Mouse (Mus musculus) embryonic facial prominence, embryonic 14.5 days (tissue): ENCODE measurements around the gene Rhob. TPM values are rescaled to one million over a fixed set of nuclear protein-coding genes. Genes with fewer than 3 reads are reported as not detected.

Source experiments
- ATAC-seq: fragments of 200-750 bp; cut with Nextera tagmentation; 2 replicates; pipeline ENCODE4 v1.8.0; 2017; ENCODE audit warnings: low read depth, moderate number of reproducible peaks, moderate TSS enrichment
- DNase-seq: peaks from one replicate; pipeline ENCODE4 v3.0.0-alpha.2; 2015; ENCODE audit warnings: low spot score
- H3K27ac ChIP-seq: fragments of 300-500 bp; sonication (generic); replicated peaks from 2 replicates; pipeline ENCODE4 v1.5.1; 2014; ENCODE audit warnings: low read depth, mild to moderate bottlenecking, low read length, moderate library complexity
- H3K27me3 ChIP-seq: fragments of 300-500 bp; sonication (generic); replicated peaks from 2 replicates; pipeline ENCODE4 v1.6.1; 2014; ENCODE audit warnings: low read length; ENCODE audit not compliant: control insufficient read depth, insufficient read depth
- H3K36me3 ChIP-seq: fragments of 300-500 bp; sonication (generic); 2 replicates; pipeline ENCODE4 v1.6.1; 2014; ENCODE audit warnings: low read length, mixed read lengths; ENCODE audit not compliant: control insufficient read depth, insufficient read depth
- H3K4me1 ChIP-seq: fragments of 300-500 bp; sonication (generic); 2 replicates; pipeline ENCODE4 v1.6.1; 2014; ENCODE audit warnings: antibody characterized with exemption, low read length; ENCODE audit not compliant: control insufficient read depth, insufficient read depth
- H3K4me2 ChIP-seq: fragments of 300-500 bp; sonication (generic); 2 replicates; pipeline ENCODE4 v1.6.1; 2014; ENCODE audit warnings: low read depth, mild to moderate bottlenecking, low read length, moderate library complexity, mixed read lengths
- H3K4me3 ChIP-seq: fragments of 300-500 bp; sonication (generic); 2 replicates; pipeline ENCODE4 v1.5.1; 2014; ENCODE audit warnings: low read depth, mild to moderate bottlenecking, low read length
- H3K9ac ChIP-seq: fragments of 300-500 bp; sonication (generic); 2 replicates; pipeline ENCODE4 v1.6.1; 2014; ENCODE audit warnings: low read depth, mild to moderate bottlenecking, low read length, moderate library complexity, mixed read lengths
- H3K9me3 ChIP-seq: fragments of 300-500 bp; sonication (generic); 2 replicates; pipeline ENCODE4 v1.6.1; 2016; ENCODE audit warnings: low read length; ENCODE audit not compliant: control insufficient read depth
- WGBS: fragments of 180-500 bp; shearing (Covaris S2); extraction: QIAGEN DNeasy Blood & Tissue Kit; methylation state at CpG from one replicate; pipeline ENCODE4 v1.1.7; 2014; 5-methylcytosine and 5-hydroxymethylcytosine counted together
- polyA plus RNA-seq: library from polyadenylated mRNA; unstranded; fragments of >200 nt; fragmentation: Nextera tagmentation; extraction: Ambion mirVana; gene quantifications from 2 replicates; pipeline ENCODE4 v1.2.1, GENCODE M21; 2014

Rhob gene
- polyA plus RNA-seq, 1 experiment from 2014 or later = 76.8 TPM

DNA sequence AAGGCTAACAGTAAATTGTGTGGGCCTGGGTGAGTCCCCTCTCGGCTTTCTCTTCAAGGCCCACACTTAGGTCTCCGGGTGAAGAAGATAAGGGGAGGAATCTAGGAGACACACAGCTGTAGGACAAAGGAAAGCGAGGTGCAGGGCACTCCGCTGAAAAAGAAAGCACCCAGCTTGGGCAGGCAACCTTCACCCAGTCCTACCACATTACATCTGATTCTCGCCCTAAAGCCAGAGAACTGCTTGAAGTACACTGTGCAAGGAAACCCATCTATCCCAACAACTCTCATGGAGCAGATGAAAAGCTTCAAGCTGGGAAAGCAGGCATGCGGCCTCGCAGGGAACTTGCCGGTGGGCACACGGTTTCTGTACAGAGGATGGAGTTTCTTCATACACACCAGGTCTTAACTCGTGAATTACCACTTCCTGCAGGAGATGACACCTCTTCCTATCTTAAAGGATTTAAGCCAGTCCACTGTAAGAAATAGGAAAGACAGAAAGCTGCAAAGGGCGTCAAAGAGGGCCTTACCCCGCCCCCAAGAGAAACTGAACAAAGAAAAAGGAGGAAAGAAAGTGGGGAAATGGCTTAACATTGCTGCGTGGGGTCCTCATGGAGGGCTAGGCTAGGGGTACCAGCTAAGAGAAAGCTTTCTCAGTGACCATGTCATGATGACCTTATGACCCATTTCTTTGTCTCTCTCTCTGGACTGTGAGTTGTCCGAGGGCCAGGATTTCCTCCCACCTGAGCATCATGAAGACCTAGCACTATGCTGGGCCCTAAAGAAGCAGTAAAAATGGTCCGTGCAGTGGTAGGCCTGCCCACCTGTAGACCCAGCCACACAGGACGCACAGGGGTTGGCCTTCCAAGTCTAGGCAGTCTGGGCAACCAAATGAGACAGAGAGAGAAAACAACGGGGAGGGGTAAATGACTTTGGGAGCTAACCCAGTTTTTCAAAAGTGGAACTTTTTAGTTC is 1.1 kb upstream of the Rhob start:
- H3K4me3 ChIP-seq = peak overlapping the region; percentile 93
- H3K27me3 ChIP-seq = no peaks in the 10 kb centered on the region
- DNase-seq (no peak), ATAC-seq (no peak)
- peak overlapping the region; percentile 91 for H3K4me2 ChIP-seq
- H3K36me3 ChIP-seq = no peaks in the 10 kb centered on the region
- 48% methylated on average over 17 of the region's 17 CpGs for WGBS
- peak overlapping the region; percentile 100 for H3K27ac ChIP-seq
- H3K9me3 ChIP-seq = no peaks in the 10 kb centered on the region
- peaks cover 28% of the 10 kb centered on the region for H3K4me1 ChIP-seq
- peak overlapping the region; percentile 100 for H3K9ac ChIP-seq

DNA sequence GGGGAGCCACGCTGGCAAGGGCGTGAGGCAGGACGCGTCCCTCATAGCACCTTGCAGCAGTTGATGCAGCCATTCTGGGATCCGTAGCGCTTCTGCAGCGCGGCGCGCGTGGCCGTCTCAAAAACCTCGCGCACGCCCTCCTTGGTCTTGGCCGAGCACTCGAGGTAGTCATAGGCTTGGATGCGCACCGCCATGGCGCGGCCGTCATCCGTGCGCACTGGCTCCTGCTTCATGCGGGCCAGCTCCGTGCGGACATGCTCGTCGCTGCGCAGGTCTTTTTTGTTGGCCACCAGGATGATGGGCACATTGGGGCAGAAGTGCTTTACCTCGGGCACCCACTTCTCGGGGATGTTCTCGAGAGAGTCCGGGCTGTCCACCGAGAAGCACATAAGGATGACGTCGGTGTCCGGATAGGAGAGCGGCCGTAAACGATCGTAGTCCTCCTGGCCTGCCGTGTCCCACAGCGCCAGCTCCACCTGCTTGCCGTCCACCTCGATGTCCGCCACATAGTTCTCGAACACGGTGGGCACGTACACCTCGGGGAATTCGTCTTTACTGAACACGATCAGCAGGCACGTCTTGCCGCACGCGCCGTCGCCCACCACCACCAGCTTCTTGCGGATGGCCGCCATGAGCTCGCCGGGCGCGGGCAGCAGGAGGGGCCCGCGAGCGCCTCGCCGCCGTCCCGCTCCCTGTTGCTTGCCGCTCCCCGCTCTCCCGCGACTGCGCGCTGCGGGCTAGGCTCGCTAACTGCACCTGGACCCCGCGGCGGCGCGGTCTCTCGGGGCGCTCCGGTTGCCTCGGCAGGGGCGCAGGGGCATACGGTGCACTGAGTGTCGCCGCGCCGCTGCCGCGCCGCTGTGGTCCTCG is 573 bp downstream of the Rhob start:
- Histone ChIP-seq H3K27ac (peak overlapping the region; percentile 100), H3K27me3 (no peaks in the 10 kb centered on the region), H3K36me3 (no peaks in the 10 kb centered on the region), H3K4me1 (peaks cover 28% of the 10 kb centered on the region), H3K4me2 (peak overlapping the region; percentile 91), H3K9ac (peak overlapping the region; percentile 100), H3K4me3 (peak overlapping the region; percentile 93), H3K9me3 (no peaks in the 10 kb centered on the region)
- peak; percentile 38 for ATAC-seq
- peak; percentile 59 for DNase-seq
- WGBS = under 1% methylated on average over 58 of the region's 99 CpGs

- ATAC-seq (no peak), DNase-seq (peak; percentile 32)
- Histone ChIP-seq H3K36me3 (no peaks in the 10 kb centered on the region), H3K9ac (peak overlapping the region; percentile 100), H3K27ac (peak overlapping the region; percentile 100), H3K27me3 (no peaks in the 10 kb centered on the region), H3K4me3 (peak overlapping the region; percentile 93), H3K4me1 (peaks cover 28% of the 10 kb centered on the region), H3K4me2 (peak overlapping the region; percentile 91), H3K9me3 (no peaks in the 10 kb centered on the region)
- 3% methylated on average over 13 of the region's 13 CpGs for WGBS
Measured at GRCm38 (mm10) chr12:8498591-8499000, 1.2 kb downstream of the Rhob start.

DNA sequence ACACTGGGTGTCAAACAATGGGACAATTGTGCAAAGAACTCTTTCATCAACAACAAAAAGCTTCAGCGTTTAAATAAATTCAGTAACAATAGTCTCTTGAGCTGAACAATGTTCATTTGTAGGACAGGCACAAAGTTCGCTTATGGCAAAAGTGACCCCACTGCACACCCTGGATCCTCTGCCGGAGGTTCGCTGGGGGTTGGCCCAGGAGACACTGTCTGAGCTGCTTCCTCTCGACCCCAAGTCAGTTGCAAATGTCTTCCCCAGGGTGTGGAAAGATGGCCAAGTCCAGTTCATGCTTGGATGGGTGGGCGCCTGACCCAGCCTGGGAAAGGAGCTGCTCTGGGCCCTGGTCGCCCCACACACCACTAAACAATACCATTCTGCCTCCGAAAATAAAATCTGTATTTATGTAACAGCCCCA is 1.6 kb downstream of the Rhob start:
- ATAC-seq (no peak), DNase-seq (no peak)
- Histone ChIP-seq H3K4me3 (peak overlapping the region; percentile 93), H3K9me3 (no peaks in the 10 kb centered on the region), H3K36me3 (no peaks in the 10 kb centered on the region), H3K4me1 (peaks cover 28% of the 10 kb centered on the region), H3K9ac (peak overlapping the region; percentile 100), H3K27me3 (no peaks in the 10 kb centered on the region), H3K4me2 (peak overlapping the region; percentile 91), H3K27ac (peak overlapping the region; percentile 100)
- WGBS = 14% methylated on average over 8 of the region's 8 CpGs

DNA sequence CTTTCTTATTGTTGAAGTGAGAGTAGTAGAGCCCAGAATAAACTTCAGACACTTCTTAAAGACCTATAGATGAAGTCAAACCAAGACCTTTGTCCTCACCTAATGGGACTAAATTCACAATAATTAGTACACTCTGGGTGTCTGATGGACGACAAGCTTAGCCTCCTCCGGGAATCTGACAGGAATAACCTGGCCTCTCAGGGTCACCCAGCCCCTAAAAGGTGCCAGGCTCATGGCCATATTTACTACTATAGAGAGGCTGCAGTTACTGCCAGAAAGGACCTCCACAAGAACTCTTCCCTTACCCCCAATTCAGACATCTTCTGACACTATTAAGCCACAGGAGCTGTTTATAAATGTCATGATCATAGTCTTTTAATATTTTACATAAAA is 2.5 kb downstream of the Rhob start:
- 22% methylated on average over 2 of the region's 2 CpGs for WGBS
- no peaks in the 10 kb centered on the region for H3K27me3 ChIP-seq
- DNase-seq (no peak), ATAC-seq (no peak)
- no peaks in the 10 kb centered on the region for H3K9me3 ChIP-seq
- H3K9ac ChIP-seq = peak overlapping the region; percentile 52
- H3K27ac ChIP-seq = peak overlapping the region; percentile 100
- H3K4me2 ChIP-seq = peak overlapping the region; percentile 91
- H3K4me1 ChIP-seq = peaks cover 28% of the 10 kb centered on the region
- H3K36me3 ChIP-seq = no peaks in the 10 kb centered on the region
- peak overlapping the region; percentile 93 for H3K4me3 ChIP-seq

DNA sequence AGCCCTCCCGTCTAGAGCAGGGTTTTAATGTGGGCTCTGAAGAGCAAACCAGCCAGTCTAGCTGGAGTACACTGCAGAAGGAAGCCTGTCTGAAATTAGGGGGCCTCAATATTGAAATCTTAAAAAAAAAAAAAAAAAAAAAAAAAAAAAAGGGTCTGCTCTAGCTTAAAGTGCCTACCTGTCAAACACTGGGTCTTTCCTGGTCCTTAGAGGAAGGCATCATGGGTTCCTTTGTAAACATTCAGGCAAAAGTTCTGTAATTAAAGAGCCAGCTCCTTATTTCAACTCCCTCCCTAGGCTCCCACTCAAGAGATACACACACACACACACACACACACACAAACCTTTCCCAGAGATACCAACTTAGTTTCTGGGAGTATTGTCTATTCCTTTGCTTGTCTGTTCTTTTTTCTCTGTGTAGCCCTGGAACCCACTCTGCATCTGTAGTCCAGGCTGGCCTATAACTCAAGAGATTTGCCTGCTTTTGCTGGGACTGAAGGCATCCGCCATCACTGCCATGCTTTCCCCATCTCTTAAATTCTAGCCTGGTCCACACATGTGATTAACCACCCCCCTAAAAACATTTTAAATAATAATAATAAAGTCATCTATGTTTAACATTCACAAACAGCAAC is 3.0 kb downstream of the Rhob start:
- WGBS = 41% methylated on average over 2 of the region's 2 CpGs
- H3K9ac ChIP-seq = peak overlapping the region; percentile 52
- ATAC-seq (no peak), DNase-seq (no peak)
- H3K9me3 ChIP-seq = no peaks in the 10 kb centered on the region
- no peaks in the 10 kb centered on the region for H3K27me3 ChIP-seq
- H3K36me3 ChIP-seq = no peaks in the 10 kb centered on the region
- peaks cover 28% of the 10 kb centered on the region for H3K4me1 ChIP-seq
- peak overlapping the region; percentile 91 for H3K4me2 ChIP-seq
- peak overlapping the region; percentile 59 for H3K27ac ChIP-seq
- H3K4me3 ChIP-seq = peak overlapping the region; percentile 93

DNA sequence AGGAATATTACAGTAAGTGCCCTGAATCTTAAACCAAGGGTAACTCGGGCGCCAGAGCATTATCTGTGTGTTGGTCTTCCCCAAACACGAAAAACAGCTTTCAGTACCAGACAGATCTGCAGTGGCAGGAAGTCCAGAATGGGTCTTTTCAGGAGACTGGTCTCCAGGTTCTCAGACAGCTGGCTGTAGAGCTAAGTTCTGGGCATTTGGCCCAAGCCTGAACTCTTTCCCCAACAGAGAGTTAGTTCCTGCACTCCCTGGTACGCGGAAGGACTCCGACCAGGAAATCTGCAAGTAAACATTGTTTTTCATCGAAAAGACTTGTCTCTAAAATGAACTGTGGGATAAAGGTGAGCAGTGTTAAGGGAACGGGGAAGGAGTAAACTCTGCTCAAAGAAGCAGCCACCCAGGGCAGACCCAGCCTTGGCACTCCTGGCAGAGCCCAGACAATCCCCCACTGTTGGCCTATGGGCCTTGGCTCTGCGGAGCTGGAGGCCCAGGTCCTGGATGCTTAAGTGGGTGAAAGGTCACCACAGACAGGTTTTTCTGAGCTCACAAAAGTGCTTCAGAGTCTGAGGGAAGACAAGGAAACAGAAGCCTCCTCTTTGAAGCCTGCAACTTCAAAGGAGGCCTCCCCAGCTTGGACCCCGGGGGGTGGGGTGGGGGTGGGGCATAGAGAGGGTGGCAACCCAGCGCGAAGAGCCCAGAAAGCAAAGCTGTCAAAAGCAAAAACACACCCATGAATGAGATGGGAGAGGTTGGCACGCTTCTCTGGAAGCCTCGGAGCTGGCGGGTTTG is 3.7 kb downstream of the Rhob start:
- 0 out of 2 replicates have a peak overlapping the region, but pooled peaks have one; percentile 52 for H3K9ac ChIP-seq
- ATAC-seq = no peak
- 15% methylated on average over 15 of the region's 15 CpGs for WGBS
- peak overlapping the region; percentile 93; the same call in 1 of the 2 replicates for H3K4me3 ChIP-seq
- H3K9me3 ChIP-seq = no peaks in the 10 kb centered on the region
- H3K4me2 ChIP-seq = peak overlapping the region; percentile 91
- peak overlapping the region; percentile 59 for H3K27ac ChIP-seq
- no peaks in the 10 kb centered on the region for H3K27me3 ChIP-seq
- no peaks in the 10 kb centered on the region for H3K36me3 ChIP-seq
- DNase-seq = peak; percentile 73
- peaks cover 25% of the 10 kb centered on the region for H3K4me1 ChIP-seq
